Mouse (Mus musculus): ENCODE measurements around the gene Cdipt. TPM values are rescaled to one million over a fixed set of nuclear protein-coding genes. Genes with fewer than 3 reads are reported as not detected.

Gene Cdipt
- total RNA-seq, 1 experiment from 2014 or later = 33.1 TPM

- ATAC-seq (replicated peaks in 1 of 2; ENCODE audit: insufficient read depth in 1 of 2, low FRiP score in 2 of 2, low TSS enrichment in 1 of 2, low read depth in 1 of 2, poor library complexity in 2 of 2, severe bottlenecking in 2 of 2) = no peak
Observed at GRCm38 (mm10) chr7:127019306-127019960, 43.7 kb downstream of the Cdipt start.

- no peak for ATAC-seq (replicated peaks in 1 of 2; ENCODE audit: insufficient read depth in 1 of 2, low FRiP score in 2 of 2, low TSS enrichment in 1 of 2, low read depth in 1 of 2, poor library complexity in 2 of 2, severe bottlenecking in 2 of 2)
Observed at GRCm38 (mm10) chr7:127020031-127020430, 44.3 kb downstream of the Cdipt start.

GRCm38 (mm10) chr7:127020491-127020890, 44.8 kb downstream of the Cdipt start:
- ATAC-seq (replicated peaks in 1 of 2; ENCODE audit: insufficient read depth in 1 of 2, low FRiP score in 2 of 2, low TSS enrichment in 1 of 2, low read depth in 1 of 2, poor library complexity in 2 of 2, severe bottlenecking in 2 of 2) = no peak

- 0 out of 4 replicates have a peak, but pooled peaks of 1 of the 2 experiments have one; percentile 3 for ATAC-seq (replicated peaks in 1 of 2; ENCODE audit: insufficient read depth in 1 of 2, low FRiP score in 2 of 2, low TSS enrichment in 1 of 2, low read depth in 1 of 2, poor library complexity in 2 of 2, severe bottlenecking in 2 of 2)
Observed at GRCm38 (mm10) chr7:127020901-127021562, 45.3 kb downstream of the Cdipt start, which contains the start of the genes Gm42742 and Prrt2. Gene Gm42742, minus strand, starts transcription at chr7:127021097. Gene Prrt2, minus strand, starts transcription at chr7:127021211.

- no peak for ATAC-seq (replicated peaks in 1 of 2; ENCODE audit: insufficient read depth in 1 of 2, low FRiP score in 2 of 2, low TSS enrichment in 1 of 2, low read depth in 1 of 2, poor library complexity in 2 of 2, severe bottlenecking in 2 of 2)
Observed at GRCm38 (mm10) chr7:127021563-127022527, 46.1 kb downstream of the Cdipt start.

- ATAC-seq (replicated peaks in 1 of 2; ENCODE audit: insufficient read depth in 1 of 2, low FRiP score in 2 of 2, low TSS enrichment in 1 of 2, low read depth in 1 of 2, poor library complexity in 2 of 2, severe bottlenecking in 2 of 2) = no peak
Observed at GRCm38 (mm10) chr7:127022528-127023271, 47.0 kb downstream of the Cdipt start.

- no peak for ATAC-seq (replicated peaks in 1 of 2; ENCODE audit: insufficient read depth in 1 of 2, low FRiP score in 2 of 2, low TSS enrichment in 1 of 2, low read depth in 1 of 2, poor library complexity in 2 of 2, severe bottlenecking in 2 of 2)
Observed at GRCm38 (mm10) chr7:127023272-127023691, 47.6 kb downstream of the Cdipt start.

- no peak for ATAC-seq (replicated peaks in 1 of 2; ENCODE audit: insufficient read depth in 1 of 2, low FRiP score in 2 of 2, low TSS enrichment in 1 of 2, low read depth in 1 of 2, poor library complexity in 2 of 2, severe bottlenecking in 2 of 2)
Observed at GRCm38 (mm10) chr7:127023896-127024690, 48.4 kb downstream of the Cdipt start.

- ATAC-seq (replicated peaks in 1 of 2; ENCODE audit: insufficient read depth in 1 of 2, low FRiP score in 2 of 2, low TSS enrichment in 1 of 2, low read depth in 1 of 2, poor library complexity in 2 of 2, severe bottlenecking in 2 of 2) = peak; percentile 8 to 29; a peak in 3 of 4 replicates
Observed at GRCm38 (mm10) chr7:127024755-127025555, 49.2 kb downstream of the Cdipt start.

GRCm38 (mm10) chr7:127025556-127026160, 49.9 kb downstream of the Cdipt start:
- no peak for ATAC-seq (replicated peaks in 1 of 2; ENCODE audit: insufficient read depth in 1 of 2, low FRiP score in 2 of 2, low TSS enrichment in 1 of 2, low read depth in 1 of 2, poor library complexity in 2 of 2, severe bottlenecking in 2 of 2)

- ATAC-seq (replicated peaks in 1 of 2; ENCODE audit: insufficient read depth in 1 of 2, low FRiP score in 2 of 2, low TSS enrichment in 1 of 2, low read depth in 1 of 2, poor library complexity in 2 of 2, severe bottlenecking in 2 of 2) = no peak
Observed at GRCm38 (mm10) chr7:127026161-127026600, 50.5 kb downstream of the Cdipt start.

GRCm38 (mm10) chr7:127026616-127026983, 50.9 kb downstream of the Cdipt start:
- ATAC-seq (replicated peaks in 1 of 2; ENCODE audit: insufficient read depth in 1 of 2, low FRiP score in 2 of 2, low TSS enrichment in 1 of 2, low read depth in 1 of 2, poor library complexity in 2 of 2, severe bottlenecking in 2 of 2) = no peak

- peak; percentile 86 for ATAC-seq (replicated peaks in 1 of 2; ENCODE audit: insufficient read depth in 1 of 2, low FRiP score in 2 of 2, low TSS enrichment in 1 of 2, low read depth in 1 of 2, poor library complexity in 2 of 2, severe bottlenecking in 2 of 2)
Observed at GRCm38 (mm10) chr7:127026984-127027726, 51.4 kb downstream of the Cdipt start, which contains the start of gene Maz. Gene Maz, minus strand, starts transcription at chr7:127027037.

- ATAC-seq (replicated peaks in 1 of 2; ENCODE audit: insufficient read depth in 1 of 2, low FRiP score in 2 of 2, low TSS enrichment in 1 of 2, low read depth in 1 of 2, poor library complexity in 2 of 2, severe bottlenecking in 2 of 2) = no peak
Observed at GRCm38 (mm10) chr7:127027885-127028284, 52.2 kb downstream of the Cdipt start.

Data from hematopoietic stem cell, adult 5-6 weeks (primary cell).